Mouse (Mus musculus): Measurements from ENCODE around the gene Eml6. TPM values are rescaled to one million over a fixed set of nuclear protein-coding genes. Genes with fewer than 3 reads are reported as not detected.
A peak's percentile ranks its signal among the peaks of the same experiment; 100 is the strongest.
"Not testable (repeated sequence)": the region's sequence is repeated elsewhere in the genome, so short reads cannot be mapped to it uniquely, and the experiment has no call there.

Eml6 gene
- polyA plus RNA-seq, 1 experiment from 2014 or later, result 0.13 TPM

GRCm38 (mm10) chr11:29766313-29766982 is 259.4 kb downstream of the Eml6 start:
- Histone ChIP-seq H3K9me3 (ENCODE audit: low read length) (no peaks in the 10 kb centered on the region), H3K9ac (replicated peaks) (no peak overlapping the region), H3K4me1 (ENCODE audit: insufficient read depth) (no peaks in the 10 kb centered on the region), H3K4me2 (ENCODE audit: low read depth, low read length) (no peak overlapping the region), H3K27ac (ENCODE audit: low read depth) (no peak overlapping the region), H3K4me3 (ENCODE audit: low read depth, low read length) (no peak overlapping the region), H3K27me3 (ENCODE audit: insufficient read depth, low read length) (no peaks in the 10 kb centered on the region), H3K36me3 (replicated peaks; ENCODE audit: insufficient read depth, low read length) (no peaks in the 10 kb centered on the region)
- DNase-seq, result no peak
- TF ChIP-seq CTCF (IDR thresholded peaks at IDR 0.05; ENCODE audit: low read depth) (no peak), EP300 (IDR thresholded peaks at IDR 0.05; ENCODE audit: low read depth) (no peak)
- ATAC-seq, result no peak
- 72% methylated on average over 11 of the region's 11 CpGs for WGBS (ENCODE audit: insufficient replicate concordance)

- Histone ChIP-seq H3K4me3 (ENCODE audit: low read depth, low read length) (no peak overlapping the region), H3K27ac (ENCODE audit: low read depth) (no peak overlapping the region), H3K4me1 (ENCODE audit: insufficient read depth) (no peaks in the 10 kb centered on the region), H3K36me3 (replicated peaks; ENCODE audit: insufficient read depth, low read length) (no peaks in the 10 kb centered on the region), H3K9me3 (ENCODE audit: low read length) (no peaks in the 10 kb centered on the region), H3K9ac (replicated peaks) (no peak overlapping the region), H3K27me3 (ENCODE audit: insufficient read depth, low read length) (no peaks in the 10 kb centered on the region), H3K4me2 (ENCODE audit: low read depth, low read length) (no peak overlapping the region)
- WGBS (ENCODE audit: insufficient replicate concordance), result 71% methylated on average over 4 of the region's 4 CpGs
- no peak for DNase-seq
- TF ChIP-seq CTCF (IDR thresholded peaks at IDR 0.05; ENCODE audit: low read depth) (no peak), EP300 (IDR thresholded peaks at IDR 0.05; ENCODE audit: low read depth) (no peak)
- ATAC-seq, result no peak
These were observed 260.8 kb downstream of the Eml6 start for GRCm38 (mm10) chr11:29765063-29765462.

- Histone ChIP-seq H3K9me3 (ENCODE audit: low read length) (no peaks in the 10 kb centered on the region), H3K27ac (ENCODE audit: low read depth) (no peak overlapping the region), H3K36me3 (replicated peaks; ENCODE audit: insufficient read depth, low read length) (no peaks in the 10 kb centered on the region), H3K9ac (replicated peaks) (no peak overlapping the region), H3K4me1 (ENCODE audit: insufficient read depth) (no peaks in the 10 kb centered on the region), H3K4me2 (ENCODE audit: low read depth, low read length) (no peak overlapping the region), H3K4me3 (ENCODE audit: low read depth, low read length) (no peak overlapping the region), H3K27me3 (ENCODE audit: insufficient read depth, low read length) (no peaks in the 10 kb centered on the region)
- ATAC-seq, result peak; percentile 67
- TF ChIP-seq EP300 (IDR thresholded peaks at IDR 0.05; ENCODE audit: low read depth) (no peak), CTCF (IDR thresholded peaks at IDR 0.05; ENCODE audit: low read depth) (no peak)
- 55% methylated on average over 1 of the region's 1 CpGs for whole genome bisulfite sequencing (ENCODE audit: insufficient replicate concordance)
- no peak for DNase-seq
These were observed 263.1 kb downstream of the Eml6 start for GRCm38 (mm10) chr11:29762768-29763167.

GRCm38 (mm10) chr11:29761387-29761786 is 264.4 kb downstream of the Eml6 start:
- WGBS (ENCODE audit: insufficient replicate concordance), result 85% methylated on average over 9 of the region's 9 CpGs
- TF ChIP-seq CTCF (IDR thresholded peaks at IDR 0.05; ENCODE audit: low read depth) (no peak), EP300 (IDR thresholded peaks at IDR 0.05; ENCODE audit: low read depth) (no peak)

GRCm38 (mm10) chr11:29758617-29759016 is 267.2 kb downstream of the Eml6 start:
- no peak for ATAC-seq

More at GRCm38 (mm10) chr11:29761387-29761786, 264.4 kb downstream of the Eml6 start:
- H3K4me1 ChIP-seq (ENCODE audit: insufficient read depth), result no peaks in the 10 kb centered on the region
- no peak overlapping the region for H3K9ac ChIP-seq (replicated peaks)
- DNase-seq (no peak), ATAC-seq (no peak)
- H3K27ac ChIP-seq (ENCODE audit: low read depth), result no peak overlapping the region
- no peak overlapping the region for H3K4me3 ChIP-seq (ENCODE audit: low read depth, low read length)
- no peaks in the 10 kb centered on the region for H3K36me3 ChIP-seq (replicated peaks; ENCODE audit: insufficient read depth, low read length)
- no peaks in the 10 kb centered on the region for H3K9me3 ChIP-seq (ENCODE audit: low read length)
- no peak overlapping the region for H3K4me2 ChIP-seq (ENCODE audit: low read depth, low read length)
- H3K27me3 ChIP-seq (ENCODE audit: insufficient read depth, low read length), result no peaks in the 10 kb centered on the region

GRCm38 (mm10) chr11:29756007-29756406 is 269.8 kb downstream of the Eml6 start:
- not testable (repeated sequence) for H3K4me1 ChIP-seq (ENCODE audit: insufficient read depth); H3K9ac ChIP-seq (replicated peaks); H3K4me3 ChIP-seq (ENCODE audit: low read depth, low read length); H3K36me3 ChIP-seq (replicated peaks; ENCODE audit: insufficient read depth, low read length); H3K4me2 ChIP-seq (ENCODE audit: low read depth, low read length); DNase-seq; H3K27me3 ChIP-seq (ENCODE audit: insufficient read depth, low read length); H3K27ac ChIP-seq (ENCODE audit: low read depth); ATAC-seq; H3K9me3 ChIP-seq (ENCODE audit: low read length)
- 75% methylated on average over 5 of the region's 5 CpGs for WGBS (ENCODE audit: insufficient replicate concordance)

More at GRCm38 (mm10) chr11:29758617-29759016, 267.2 kb downstream of the Eml6 start:
- Histone ChIP-seq H3K4me3 (ENCODE audit: low read depth, low read length) (no peak overlapping the region), H3K36me3 (replicated peaks; ENCODE audit: insufficient read depth, low read length) (no peaks in the 10 kb centered on the region), H3K9me3 (ENCODE audit: low read length) (no peaks in the 10 kb centered on the region), H3K27ac (ENCODE audit: low read depth) (no peak overlapping the region), H3K4me2 (ENCODE audit: low read depth, low read length) (no peak overlapping the region), H3K9ac (replicated peaks) (no peak overlapping the region), H3K27me3 (ENCODE audit: insufficient read depth, low read length) (no peaks in the 10 kb centered on the region), H3K4me1 (ENCODE audit: insufficient read depth) (no peaks in the 10 kb centered on the region)
- no peak for DNase-seq
- TF ChIP-seq EP300 (IDR thresholded peaks at IDR 0.05; ENCODE audit: low read depth) (no peak), CTCF (IDR thresholded peaks at IDR 0.05; ENCODE audit: low read depth) (no peak)
- 82% methylated on average over 5 of the region's 5 CpGs for WGBS (ENCODE audit: insufficient replicate concordance)
